Mouse (Mus musculus) stomach, embryonic 14.5 days (tissue): ENCODE data around the gene Phlda1. TPM values are rescaled to one million over a fixed set of nuclear protein-coding genes. Genes with fewer than 3 reads are reported as not detected.

ENCODE experiments used
- ATAC-seq: fragments of 200-750 bp; cut with Nextera tagmentation; 2 replicates; pipeline ENCODE4 v1.8.0; 2017; ENCODE audit warnings: low read depth, moderate TSS enrichment; ENCODE audit not compliant: insufficient number of reproducible peaks, insufficient read depth, low FRiP score
- H3K27ac ChIP-seq: fragments of 300-500 bp; sonication (generic); 2 replicates; pipeline ENCODE4 v1.5.1; 2014; ENCODE audit warnings: mild to moderate bottlenecking, low read length, moderate library complexity, mixed read lengths
- H3K27me3 ChIP-seq: fragments of 300-500 bp; sonication (generic); 2 replicates; pipeline ENCODE4 v1.6.1; 2014; ENCODE audit warnings: low read length, control low read depth, mixed read lengths; ENCODE audit not compliant: control insufficient read depth, insufficient read depth
- H3K36me3 ChIP-seq: fragments of 300-500 bp; sonication (generic); 2 replicates; pipeline ENCODE4 v1.6.1; 2014; ENCODE audit warnings: mild to moderate bottlenecking, control low read depth, low read length, moderate library complexity, mixed read lengths; ENCODE audit not compliant: control insufficient read depth, insufficient read depth
- H3K4me1 ChIP-seq: fragments of 300-500 bp; sonication (generic); 2 replicates; pipeline ENCODE4 v1.6.1; 2014; ENCODE audit warnings: low read length, control low read depth, mixed read lengths; ENCODE audit not compliant: control insufficient read depth, insufficient read depth
- H3K4me2 ChIP-seq: fragments of 300-500 bp; sonication (generic); replicated peaks from 2 replicates; pipeline ENCODE4 v1.6.1; 2014; ENCODE audit warnings: low read depth, low read length, control low read depth
- H3K4me3 ChIP-seq: fragments of 300-500 bp; sonication (generic); 2 replicates; pipeline ENCODE4 v1.5.1; 2014; ENCODE audit warnings: low read depth, low read length, control low read depth
- H3K9ac ChIP-seq: fragments of 300-500 bp; sonication (generic); replicated peaks from 2 replicates; pipeline ENCODE4 v1.6.1; 2014; ENCODE audit warnings: low read depth, mild to moderate bottlenecking, control low read depth, low read length, moderate library complexity, mixed read lengths
- H3K9me3 ChIP-seq: fragments of 300-500 bp; sonication (generic); 2 replicates; pipeline ENCODE4 v1.6.1; 2016; ENCODE audit warnings: low read depth, low read length, control low read depth; ENCODE audit not compliant: control insufficient read depth
- WGBS: fragments of 180-500 bp; shearing (Covaris S2); extraction: QIAGEN DNeasy Blood & Tissue Kit; methylation state at CpG from one replicate; pipeline ENCODE4 v1.1.7; 2014; 5-methylcytosine and 5-hydroxymethylcytosine counted together
- polyA plus RNA-seq: library from polyadenylated mRNA; unstranded; fragments of >200 nt; fragmentation: Nextera tagmentation; extraction: Ambion mirVana; gene quantifications from 2 replicates; pipeline ENCODE4 v1.2.1, GENCODE M21; 2014

Phlda1 gene
- polyA plus RNA-seq, 1 experiment from 2014 or later: 56.3 TPM

DNA sequence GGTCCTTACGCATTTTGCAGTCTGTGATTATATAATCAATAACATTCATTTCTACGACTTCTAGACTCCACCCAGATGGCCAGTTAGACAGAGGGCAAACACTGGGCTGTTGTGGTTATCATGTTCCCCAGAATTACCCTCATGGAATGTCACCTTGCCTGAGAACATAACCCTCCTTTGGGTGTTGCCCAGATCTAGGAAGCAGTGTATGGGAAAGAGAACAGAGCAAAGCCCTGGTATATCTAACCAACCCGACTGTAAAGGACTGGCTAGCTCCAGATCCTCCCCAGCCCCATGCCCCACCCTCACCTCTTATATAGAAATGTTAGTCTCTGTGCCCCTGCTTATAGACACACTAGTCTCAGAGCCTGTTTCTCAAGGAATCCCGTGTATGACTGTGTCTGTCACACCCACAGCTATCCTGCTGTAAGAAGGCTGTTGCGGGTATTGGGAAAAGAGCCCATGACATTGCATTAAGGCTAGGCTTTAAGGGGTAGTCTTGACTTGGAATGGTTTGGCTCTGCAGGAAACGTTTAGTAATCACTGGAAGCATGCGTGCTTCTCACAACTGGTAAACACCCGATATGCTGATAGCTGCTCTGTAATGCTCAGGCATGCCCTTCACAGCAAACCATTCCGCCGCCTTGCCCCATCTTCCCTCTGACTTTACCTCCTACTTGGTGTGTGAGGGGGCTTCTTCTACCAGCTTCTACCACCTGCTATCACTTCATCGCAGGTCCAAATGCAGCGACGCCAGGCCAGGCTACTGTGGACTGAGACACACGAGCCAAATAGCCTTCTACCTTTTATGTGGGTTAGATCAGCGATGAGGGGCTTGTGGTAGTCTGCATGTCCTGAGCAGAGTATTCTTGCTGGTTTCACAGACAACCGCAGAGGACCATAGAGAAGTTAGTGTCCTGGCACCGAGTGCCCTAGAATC lies 9.3 kb downstream of the Phlda1 start:
- Histone ChIP-seq H3K9ac (no peak overlapping the region), H3K9me3 (no peaks in the 10 kb centered on the region), H3K4me3 (no peak overlapping the region), H3K27ac (no peak overlapping the region), H3K27me3 (no peaks in the 10 kb centered on the region), H3K36me3 (no peaks in the 10 kb centered on the region), H3K4me1 (peaks cover 25% of the 10 kb centered on the region), H3K4me2 (no peak overlapping the region)
- ATAC-seq: peak; percentile 28; the same call in 1 of the 2 replicates
- 69% methylated on average over 17 of the region's 17 CpGs for WGBS

DNA sequence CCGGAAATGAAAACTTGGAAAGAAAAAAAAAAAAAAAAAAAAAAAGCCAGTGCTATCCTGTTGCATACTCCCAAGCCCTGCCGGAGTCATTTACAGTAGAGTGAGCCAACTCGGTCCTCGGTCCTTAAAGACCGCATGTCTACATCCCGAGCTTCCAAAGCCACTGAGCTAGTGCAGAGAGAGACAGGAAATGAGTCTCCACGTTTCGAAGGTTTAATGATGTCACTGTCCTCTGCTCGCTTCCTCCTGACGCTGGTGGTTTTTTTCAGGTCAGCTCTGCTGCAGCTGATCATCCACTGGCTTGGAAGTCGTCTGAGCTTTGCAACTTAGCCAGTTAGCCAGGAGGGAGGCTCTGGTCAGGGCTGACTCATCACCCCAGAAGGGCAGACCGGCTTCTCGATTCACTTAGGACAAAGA lies 10.1 kb downstream of the Phlda1 start:
- H3K4me2 ChIP-seq: no peak overlapping the region
- no peak overlapping the region for H3K4me3 ChIP-seq
- H3K36me3 ChIP-seq: no peaks in the 10 kb centered on the region
- H3K9ac ChIP-seq: no peak overlapping the region
- H3K9me3 ChIP-seq: no peaks in the 10 kb centered on the region
- H3K27ac ChIP-seq: peak overlapping the region; percentile 59
- peaks cover 22% of the 10 kb centered on the region for H3K4me1 ChIP-seq
- peak; percentile 73; the same call in 1 of the 2 replicates for ATAC-seq
- 19% methylated on average over 13 of the region's 13 CpGs for WGBS
- H3K27me3 ChIP-seq: no peaks in the 10 kb centered on the region

- no peak for ATAC-seq
- Histone ChIP-seq H3K27me3 (no peaks in the 10 kb centered on the region), H3K27ac (peak overlapping the region; percentile 59), H3K4me1 (peaks cover 18% of the 10 kb centered on the region), H3K36me3 (no peaks in the 10 kb centered on the region), H3K9ac (no peak overlapping the region), H3K9me3 (no peaks in the 10 kb centered on the region), H3K4me3 (no peak overlapping the region), H3K4me2 (no peak overlapping the region)
- 77% methylated on average over 8 of the region's 8 CpGs for WGBS
These were observed 10.8 kb downstream of the Phlda1 start for GRCm38 (mm10) chr10:111516804-111517436.

DNA sequence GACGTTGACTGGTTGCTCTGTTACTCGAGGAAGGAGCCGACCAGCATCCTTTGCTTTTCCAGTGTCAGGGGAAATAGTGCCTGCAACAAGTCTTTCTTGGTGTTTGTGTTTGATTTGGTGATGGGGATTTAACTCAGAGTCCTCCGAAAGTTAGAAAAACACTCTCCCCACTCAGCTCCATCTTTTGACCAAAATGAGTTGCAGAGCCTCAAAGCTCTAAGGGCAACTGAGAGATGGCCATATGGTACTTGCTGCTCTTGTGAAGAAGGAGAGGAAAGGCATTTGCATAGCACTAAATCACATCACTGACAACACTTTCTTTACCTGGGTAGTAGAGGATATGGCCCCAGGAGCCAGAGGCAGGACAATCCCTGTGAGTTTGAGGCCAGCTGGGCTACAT lies 12.3 kb downstream of the Phlda1 start:
- Histone ChIP-seq H3K9me3 (no peaks in the 10 kb centered on the region), H3K27ac (no peak overlapping the region), H3K27me3 (no peaks in the 10 kb centered on the region), H3K4me1 (peaks cover 12% of the 10 kb centered on the region), H3K9ac (no peak overlapping the region), H3K36me3 (no peaks in the 10 kb centered on the region), H3K4me3 (no peak overlapping the region), H3K4me2 (no peak overlapping the region)
- no peak for ATAC-seq
- 78% methylated on average over 4 of the region's 4 CpGs for WGBS

DNA sequence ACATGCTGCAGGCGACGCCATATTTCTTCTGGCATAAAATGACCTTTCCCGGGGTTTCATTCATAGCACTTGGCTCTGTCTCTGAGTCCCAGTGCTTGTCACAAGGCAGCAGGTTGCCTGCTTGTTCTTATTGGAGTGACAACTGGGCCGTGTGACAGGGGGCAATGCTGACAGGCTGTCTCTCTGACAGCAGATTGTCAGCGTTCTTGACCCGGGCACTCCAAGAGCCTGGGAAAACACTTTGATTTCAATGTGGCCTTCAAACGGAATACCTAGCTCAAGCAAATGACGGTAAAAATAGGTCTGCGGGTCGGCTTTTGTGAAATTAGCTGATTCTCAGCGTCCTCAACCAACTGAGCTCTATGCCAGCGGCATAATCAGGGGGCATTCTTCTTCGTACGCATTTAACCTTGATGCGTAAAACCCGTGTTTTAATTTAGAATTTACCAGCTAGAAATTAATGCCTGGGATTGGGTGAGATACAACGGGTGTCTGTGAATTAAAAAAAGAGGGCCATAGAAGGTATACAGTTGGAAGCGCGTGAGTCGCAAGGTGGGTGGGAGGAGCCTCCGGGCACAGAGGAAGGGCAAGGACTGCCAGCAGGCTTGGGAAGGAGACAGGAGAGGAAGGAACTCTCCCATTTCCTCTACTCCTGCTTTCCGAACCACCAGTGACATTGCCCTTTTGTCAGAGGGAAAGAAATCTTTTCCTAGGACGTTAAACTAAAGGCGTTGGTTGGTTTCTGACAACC lies 13.7 kb downstream of the Phlda1 start:
- Histone ChIP-seq H3K4me1 (peaks cover 12% of the 10 kb centered on the region), H3K36me3 (no peaks in the 10 kb centered on the region), H3K9me3 (no peaks in the 10 kb centered on the region), H3K27ac (no peak overlapping the region), H3K27me3 (no peaks in the 10 kb centered on the region), H3K9ac (no peak overlapping the region), H3K4me2 (no peak overlapping the region; the same call in 1 of the 2 replicates), H3K4me3 (no peak overlapping the region)
- no peak for ATAC-seq
- 68% methylated on average over 24 of the region's 24 CpGs for WGBS

- Histone ChIP-seq H3K27ac (no peak overlapping the region), H3K4me2 (no peak overlapping the region), H3K4me1 (peaks cover 12% of the 10 kb centered on the region), H3K27me3 (no peaks in the 10 kb centered on the region), H3K9me3 (no peaks in the 10 kb centered on the region), H3K9ac (no peak overlapping the region), H3K36me3 (no peaks in the 10 kb centered on the region), H3K4me3 (no peak overlapping the region)
- WGBS: 60% methylated on average over 3 of the region's 3 CpGs
- ATAC-seq: no peak
These were observed 14.5 kb downstream of the Phlda1 start for GRCm38 (mm10) chr10:111520621-111521020.

- Histone ChIP-seq H3K36me3 (no peaks in the 10 kb centered on the region), H3K4me1 (peaks cover 6% of the 10 kb centered on the region), H3K9me3 (no peaks in the 10 kb centered on the region), H3K9ac (no peak overlapping the region), H3K27me3 (no peaks in the 10 kb centered on the region), H3K4me2 (no peak overlapping the region), H3K4me3 (no peak overlapping the region), H3K27ac (no peak overlapping the region)
- WGBS: 58% methylated on average over 4 of the region's 4 CpGs
- no peak for ATAC-seq
These were observed 15.6 kb downstream of the Phlda1 start for GRCm38 (mm10) chr10:111521636-111522035.

DNA sequence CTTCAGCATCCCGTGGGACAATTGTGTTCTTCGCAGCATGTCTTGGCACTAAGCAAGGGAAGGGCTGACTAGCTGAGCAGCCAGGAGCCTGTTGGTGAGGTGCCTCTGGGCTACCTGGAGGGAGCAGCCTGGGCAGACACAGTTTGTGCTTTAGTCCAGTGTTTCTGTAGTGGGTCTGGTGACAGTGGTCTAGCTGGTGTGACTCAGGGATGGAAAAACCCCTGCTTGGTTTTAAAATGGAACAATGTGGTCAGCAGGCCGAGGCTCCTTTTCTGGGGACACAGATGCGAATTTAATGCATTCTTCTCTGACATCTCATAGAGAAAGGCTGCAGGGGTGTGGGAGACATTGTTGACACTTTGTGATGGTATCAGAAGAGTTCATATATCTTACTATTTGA lies 16.1 kb downstream of the Phlda1 start:
- WGBS: 86% methylated on average over 4 of the region's 4 CpGs
- no peak for ATAC-seq
- Histone ChIP-seq H3K4me2 (no peak overlapping the region), H3K4me1 (peaks cover 4% of the 10 kb centered on the region; the same call in 1 of the 2 replicates), H3K27ac (no peak overlapping the region), H3K9ac (no peak overlapping the region), H3K9me3 (no peaks in the 10 kb centered on the region), H3K27me3 (no peaks in the 10 kb centered on the region), H3K4me3 (no peak overlapping the region), H3K36me3 (no peaks in the 10 kb centered on the region)
